Mouse (Mus musculus): ENCODE data around the gene Fbxo21. TPM values are rescaled to one million over a fixed set of nuclear protein-coding genes. Genes with fewer than 3 reads are reported as not detected.

Gene Fbxo21
- polyA plus RNA-seq, 1 experiment from 2014 or later = 67.6 TPM

- Histone ChIP-seq H3K4me2 (ENCODE audit: low read depth, low read length) (peak overlapping the region; percentile 23), H3K27ac (replicated peaks; ENCODE audit: low read depth, low read length) (no peak overlapping the region), H3K9ac (replicated peaks; ENCODE audit: low read length) (peak overlapping the region; percentile 18), H3K27me3 (ENCODE audit: control insufficient read depth, insufficient read depth, low read length) (no peaks in the 10 kb centered on the region), H3K4me1 (ENCODE audit: control insufficient read depth, insufficient read depth, low read length) (no peaks in the 10 kb centered on the region), H3K9me3 (replicated peaks; ENCODE audit: control insufficient read depth, low read length) (no peaks in the 10 kb centered on the region), H3K36me3 (replicated peaks; ENCODE audit: control insufficient read depth, insufficient read depth, low read depth, low read length) (no peaks in the 10 kb centered on the region), H3K4me3 (ENCODE audit: low read depth, low read length) (no peak overlapping the region)
- DNase-seq (ENCODE audit: low spot score) (peak; percentile 64), ATAC-seq (replicated peaks; ENCODE audit: insufficient number of reproducible peaks, low FRiP score, low TSS enrichment, low read depth) (peak; percentile 82; the same call in 1 of the 2 replicates)
- WGBS = 8% methylated on average over 9 of the region's 10 CpGs
Observed at GRCm38 (mm10) chr5:118037798-118038484, 61.4 kb downstream of the Fbxo21 start.

GRCm38 (mm10) chr5:118039241-118039668 is 62.7 kb downstream of the Fbxo21 start:
- Histone ChIP-seq H3K9ac (replicated peaks; ENCODE audit: low read length) (no peak overlapping the region), H3K36me3 (replicated peaks; ENCODE audit: control insufficient read depth, insufficient read depth, low read depth, low read length) (no peaks in the 10 kb centered on the region), H3K4me2 (ENCODE audit: low read depth, low read length) (no peak overlapping the region), H3K27ac (replicated peaks; ENCODE audit: low read depth, low read length) (no peak overlapping the region), H3K4me3 (ENCODE audit: low read depth, low read length) (no peak overlapping the region), H3K4me1 (ENCODE audit: control insufficient read depth, insufficient read depth, low read length) (no peaks in the 10 kb centered on the region), H3K9me3 (replicated peaks; ENCODE audit: control insufficient read depth, low read length) (no peaks in the 10 kb centered on the region), H3K27me3 (ENCODE audit: control insufficient read depth, insufficient read depth, low read length) (no peaks in the 10 kb centered on the region)
- 32% methylated on average over 12 of the region's 12 CpGs for WGBS
- DNase-seq (ENCODE audit: low spot score) (no peak), ATAC-seq (replicated peaks; ENCODE audit: insufficient number of reproducible peaks, low FRiP score, low TSS enrichment, low read depth) (no peak)

GRCm38 (mm10) chr5:118042599-118042998 is 66.1 kb downstream of the Fbxo21 start:
- H3K4me3 ChIP-seq (ENCODE audit: low read depth, low read length) = no peak overlapping the region
- no peaks in the 10 kb centered on the region for H3K9me3 ChIP-seq (replicated peaks; ENCODE audit: control insufficient read depth, low read length)
- no peaks in the 10 kb centered on the region for H3K36me3 ChIP-seq (replicated peaks; ENCODE audit: control insufficient read depth, insufficient read depth, low read depth, low read length)
- H3K9ac ChIP-seq (replicated peaks; ENCODE audit: low read length) = no peak overlapping the region
- H3K4me1 ChIP-seq (ENCODE audit: control insufficient read depth, insufficient read depth, low read length) = no peaks in the 10 kb centered on the region
- DNase-seq (ENCODE audit: low spot score) (no peak), ATAC-seq (replicated peaks; ENCODE audit: insufficient number of reproducible peaks, low FRiP score, low TSS enrichment, low read depth) (no peak)
- H3K4me2 ChIP-seq (ENCODE audit: low read depth, low read length) = no peak overlapping the region
- no peak overlapping the region for H3K27ac ChIP-seq (replicated peaks; ENCODE audit: low read depth, low read length)
- 92% methylated on average over 6 of the region's 6 CpGs for WGBS
- no peaks in the 10 kb centered on the region for H3K27me3 ChIP-seq (ENCODE audit: control insufficient read depth, insufficient read depth, low read length)

GRCm38 (mm10) chr5:118043761-118044160 is 67.2 kb downstream of the Fbxo21 start:
- DNase-seq (ENCODE audit: low spot score) (no peak), ATAC-seq (replicated peaks; ENCODE audit: insufficient number of reproducible peaks, low FRiP score, low TSS enrichment, low read depth) (no peak)
- no peaks in the 10 kb centered on the region for H3K4me1 ChIP-seq (ENCODE audit: control insufficient read depth, insufficient read depth, low read length)
- no peaks in the 10 kb centered on the region for H3K36me3 ChIP-seq (replicated peaks; ENCODE audit: control insufficient read depth, insufficient read depth, low read depth, low read length)
- WGBS = 87% methylated on average over 4 of the region's 4 CpGs
- no peak overlapping the region for H3K4me3 ChIP-seq (ENCODE audit: low read depth, low read length)
- no peak overlapping the region for H3K27ac ChIP-seq (replicated peaks; ENCODE audit: low read depth, low read length)
- H3K27me3 ChIP-seq (ENCODE audit: control insufficient read depth, insufficient read depth, low read length) = no peaks in the 10 kb centered on the region
- no peak overlapping the region for H3K9ac ChIP-seq (replicated peaks; ENCODE audit: low read length)
- no peaks in the 10 kb centered on the region for H3K9me3 ChIP-seq (replicated peaks; ENCODE audit: control insufficient read depth, low read length)
- no peak overlapping the region for H3K4me2 ChIP-seq (ENCODE audit: low read depth, low read length)

- no peak for ATAC-seq (replicated peaks; ENCODE audit: insufficient number of reproducible peaks, low FRiP score, low TSS enrichment, low read depth)
- Histone ChIP-seq H3K4me3 (ENCODE audit: low read depth, low read length) (no peak overlapping the region), H3K9ac (replicated peaks; ENCODE audit: low read length) (no peak overlapping the region), H3K36me3 (replicated peaks; ENCODE audit: control insufficient read depth, insufficient read depth, low read depth, low read length) (no peaks in the 10 kb centered on the region), H3K4me2 (ENCODE audit: low read depth, low read length) (no peak overlapping the region), H3K9me3 (replicated peaks; ENCODE audit: control insufficient read depth, low read length) (no peaks in the 10 kb centered on the region), H3K4me1 (ENCODE audit: control insufficient read depth, insufficient read depth, low read length) (no peaks in the 10 kb centered on the region), H3K27ac (replicated peaks; ENCODE audit: low read depth, low read length) (no peak overlapping the region), H3K27me3 (ENCODE audit: control insufficient read depth, insufficient read depth, low read length) (no peaks in the 10 kb centered on the region)
- DNase-seq (ENCODE audit: low spot score) = no peak
- WGBS = 84% methylated on average over 6 of the region's 6 CpGs
Observed at GRCm38 (mm10) chr5:118044907-118045306, 68.4 kb downstream of the Fbxo21 start.

GRCm38 (mm10) chr5:118045385-118045784 is 68.9 kb downstream of the Fbxo21 start:
- H3K4me3 ChIP-seq (ENCODE audit: low read depth, low read length) = no peak overlapping the region
- H3K4me1 ChIP-seq (ENCODE audit: control insufficient read depth, insufficient read depth, low read length) = no peaks in the 10 kb centered on the region
- ATAC-seq (replicated peaks; ENCODE audit: insufficient number of reproducible peaks, low FRiP score, low TSS enrichment, low read depth) (no peak), DNase-seq (ENCODE audit: low spot score) (no peak)
- 93% methylated on average over 9 of the region's 9 CpGs for WGBS
- H3K27me3 ChIP-seq (ENCODE audit: control insufficient read depth, insufficient read depth, low read length) = no peaks in the 10 kb centered on the region
- no peak overlapping the region for H3K9ac ChIP-seq (replicated peaks; ENCODE audit: low read length)
- H3K9me3 ChIP-seq (replicated peaks; ENCODE audit: control insufficient read depth, low read length) = no peaks in the 10 kb centered on the region
- H3K27ac ChIP-seq (replicated peaks; ENCODE audit: low read depth, low read length) = no peak overlapping the region
- H3K36me3 ChIP-seq (replicated peaks; ENCODE audit: control insufficient read depth, insufficient read depth, low read depth, low read length) = no peaks in the 10 kb centered on the region
- H3K4me2 ChIP-seq (ENCODE audit: low read depth, low read length) = no peak overlapping the region

- H3K4me2 ChIP-seq (ENCODE audit: low read depth, low read length) = no peak overlapping the region
- H3K4me1 ChIP-seq (ENCODE audit: control insufficient read depth, insufficient read depth, low read length) = no peaks in the 10 kb centered on the region
- no peak overlapping the region for H3K4me3 ChIP-seq (ENCODE audit: low read depth, low read length)
- H3K36me3 ChIP-seq (replicated peaks; ENCODE audit: control insufficient read depth, insufficient read depth, low read depth, low read length) = no peaks in the 10 kb centered on the region
- DNase-seq (ENCODE audit: low spot score) = no peak
- no peaks in the 10 kb centered on the region for H3K27me3 ChIP-seq (ENCODE audit: control insufficient read depth, insufficient read depth, low read length)
- no peaks in the 10 kb centered on the region for H3K9me3 ChIP-seq (replicated peaks; ENCODE audit: control insufficient read depth, low read length)
- no peak overlapping the region for H3K27ac ChIP-seq (replicated peaks; ENCODE audit: low read depth, low read length)
- H3K9ac ChIP-seq (replicated peaks; ENCODE audit: low read length) = no peak overlapping the region
- no peak for ATAC-seq (replicated peaks; ENCODE audit: insufficient number of reproducible peaks, low FRiP score, low TSS enrichment, low read depth)
- 88% methylated on average over 14 of the region's 14 CpGs for WGBS
Observed at GRCm38 (mm10) chr5:118047091-118047757, 70.7 kb downstream of the Fbxo21 start.

GRCm38 (mm10) chr5:118048412-118048811 is 71.9 kb downstream of the Fbxo21 start:
- Histone ChIP-seq H3K4me2 (ENCODE audit: low read depth, low read length) (no peak overlapping the region), H3K36me3 (replicated peaks; ENCODE audit: control insufficient read depth, insufficient read depth, low read depth, low read length) (no peaks in the 10 kb centered on the region), H3K4me3 (ENCODE audit: low read depth, low read length) (no peak overlapping the region), H3K4me1 (ENCODE audit: control insufficient read depth, insufficient read depth, low read length) (no peaks in the 10 kb centered on the region), H3K27me3 (ENCODE audit: control insufficient read depth, insufficient read depth, low read length) (no peaks in the 10 kb centered on the region), H3K9me3 (replicated peaks; ENCODE audit: control insufficient read depth, low read length) (no peaks in the 10 kb centered on the region), H3K27ac (replicated peaks; ENCODE audit: low read depth, low read length) (no peak overlapping the region), H3K9ac (replicated peaks; ENCODE audit: low read length) (no peak overlapping the region)
- ATAC-seq (replicated peaks; ENCODE audit: insufficient number of reproducible peaks, low FRiP score, low TSS enrichment, low read depth) (no peak), DNase-seq (ENCODE audit: low spot score) (no peak)
- 79% methylated on average over 4 of the region's 4 CpGs for WGBS
